Mouse (Mus musculus): ENCODE measurements around the gene Chst8. TPM values are rescaled to one million over a fixed set of nuclear protein-coding genes. Genes with fewer than 3 reads are reported as not detected.
A peak's percentile ranks its signal among the peaks of the same experiment; 100 is the strongest.

Gene Chst8
- total RNA-seq, 2 experiments from 2014 or later = 8.6 to 12.4 TPM

DNA sequence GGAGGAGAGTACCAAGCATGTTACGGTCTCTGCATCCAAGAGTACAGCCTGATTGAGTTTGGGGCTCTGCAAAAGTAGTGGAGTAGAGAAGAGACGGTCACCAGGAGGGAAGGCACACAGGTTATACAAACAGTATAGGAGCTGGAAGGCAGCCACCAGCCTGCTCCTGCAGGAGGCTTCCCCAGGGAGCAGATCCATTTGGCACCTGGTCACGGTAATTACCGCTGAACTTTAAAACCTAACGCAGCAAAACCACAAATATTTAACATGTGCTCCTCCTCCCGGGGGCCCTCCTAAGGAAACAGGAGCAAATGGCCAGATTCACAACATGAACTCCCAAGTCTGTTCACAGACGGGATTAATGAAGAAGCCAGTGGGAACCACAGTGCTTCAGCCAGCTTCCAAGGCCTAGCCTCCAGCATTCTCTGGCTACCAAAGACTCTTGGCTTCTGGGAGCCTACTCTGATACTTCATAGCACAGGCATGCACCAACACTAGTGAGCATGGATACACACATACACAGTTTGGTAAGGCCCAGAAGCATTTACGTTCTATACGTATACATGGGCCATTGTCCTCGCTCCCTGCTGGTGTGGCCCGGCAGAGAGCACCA is 97.6 kb downstream of the Chst8 start:
- DNase-seq = peak in 1 of 2 experiments; percentile 17

DNA sequence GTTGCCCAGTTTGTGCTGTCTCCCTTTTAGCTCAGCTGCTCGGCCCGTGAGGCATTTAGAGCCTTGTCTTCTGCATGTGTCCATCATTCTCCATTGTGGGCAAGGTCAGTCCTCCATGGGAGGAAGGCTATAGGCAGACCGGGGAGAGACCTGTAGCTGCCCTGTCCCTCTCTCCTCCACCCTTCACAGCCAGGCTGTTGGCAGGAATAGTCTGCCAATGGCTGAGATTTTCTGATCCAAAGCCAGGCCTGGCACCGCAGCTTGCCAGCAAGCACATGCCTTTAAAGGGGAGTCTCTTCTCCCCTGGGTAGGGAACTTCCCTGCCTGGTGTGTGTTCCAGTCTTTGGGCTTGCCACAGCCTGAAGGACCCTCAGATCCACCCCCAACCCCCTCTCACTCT is 103.4 kb downstream of the Chst8 start:
- peak; percentile 5 to 12 for DNase-seq

DNA sequence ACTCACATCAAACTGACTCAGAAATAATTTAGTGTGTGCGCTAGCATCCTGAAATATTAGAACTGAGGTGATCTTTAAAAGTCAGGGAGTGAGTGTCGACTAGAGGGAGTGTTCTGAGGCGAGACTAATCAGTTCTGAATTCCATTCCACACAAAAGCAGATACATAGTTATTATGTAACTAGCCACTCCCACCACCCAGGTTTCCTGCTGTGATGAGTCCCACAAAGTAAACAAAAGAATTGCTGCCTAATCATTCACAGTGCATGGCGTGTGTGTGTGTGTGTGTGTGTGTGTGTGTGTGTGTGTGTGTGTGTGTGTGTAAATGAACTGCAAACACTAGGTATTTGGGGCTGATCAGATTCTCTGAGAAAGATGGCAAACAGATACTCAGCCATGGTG is 108.1 kb downstream of the Chst8 start:
- no peak for DNase-seq

DNA sequence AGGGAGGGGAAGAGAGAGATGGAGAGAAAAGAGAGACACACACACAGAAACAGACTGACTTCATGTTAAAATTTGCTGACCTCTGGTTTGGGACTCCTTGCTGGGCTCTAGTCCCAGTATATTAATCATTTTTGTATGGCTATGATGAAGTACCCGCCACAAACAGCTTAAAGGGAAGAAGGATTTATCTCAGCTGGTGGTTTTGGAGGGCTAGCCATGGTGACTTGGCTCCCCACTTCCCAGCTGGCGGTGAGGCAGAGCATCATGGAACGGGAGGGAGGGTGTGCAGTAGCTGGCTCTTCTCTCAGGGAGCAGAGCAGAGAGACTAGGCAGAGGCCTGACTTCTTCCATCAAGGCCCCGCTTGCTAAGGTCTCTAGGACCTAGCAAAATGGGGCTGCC is 109.1 kb downstream of the Chst8 start:
- no peak for DNase-seq

DNA sequence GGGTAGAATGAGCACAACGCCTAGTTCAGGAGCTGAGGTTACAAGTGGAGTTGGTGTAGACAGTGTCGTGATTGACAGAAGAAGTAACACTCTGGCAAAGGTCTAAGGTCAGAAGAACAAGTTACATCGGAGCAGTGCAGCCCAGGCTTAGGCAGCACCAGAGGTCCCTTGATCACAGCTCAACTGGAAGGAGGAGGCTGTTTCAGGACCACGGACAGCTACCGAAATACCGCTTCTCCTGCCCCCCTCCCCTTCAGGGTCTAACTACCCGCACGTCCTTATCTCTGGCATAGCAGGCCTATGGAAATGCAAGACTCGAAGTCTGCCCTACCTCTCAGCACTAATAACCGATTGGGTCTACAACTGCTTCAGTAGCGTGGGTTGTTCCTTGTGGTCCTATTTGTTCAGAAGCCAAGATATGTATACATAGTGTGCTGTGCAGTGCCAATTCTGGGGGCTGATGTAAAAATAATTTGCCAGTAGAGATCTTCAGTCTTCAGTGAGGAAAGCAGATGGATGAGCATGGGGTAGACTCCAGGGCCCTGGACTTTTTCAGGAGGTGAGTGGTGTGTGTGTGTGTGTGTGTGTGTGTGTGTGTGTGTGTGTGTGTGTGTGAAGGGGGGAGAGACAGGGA is 109.7 kb downstream of the Chst8 start:
- peak; percentile 48 to 62 for DNase-seq

DNA sequence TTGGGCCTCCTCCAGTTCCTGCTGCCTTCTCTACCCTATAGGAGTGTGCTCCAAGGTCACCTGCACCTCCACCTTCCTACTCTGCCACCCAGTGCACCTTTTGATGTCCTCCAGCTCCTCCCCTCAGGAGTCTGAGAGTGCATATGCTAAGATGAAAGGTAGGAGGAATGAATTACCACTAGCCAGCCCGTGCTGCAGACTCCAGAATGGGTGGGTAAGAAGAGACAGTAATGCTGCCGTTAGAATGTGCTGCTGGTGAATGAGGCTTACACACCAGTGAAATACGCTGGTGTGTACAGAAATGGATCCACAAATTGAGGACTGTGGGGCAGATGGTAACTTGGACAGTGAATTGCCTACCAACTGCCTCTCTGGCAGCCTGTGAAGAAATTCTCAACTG is 112.6 kb downstream of the Chst8 start:
- no peak for DNase-seq

DNA sequence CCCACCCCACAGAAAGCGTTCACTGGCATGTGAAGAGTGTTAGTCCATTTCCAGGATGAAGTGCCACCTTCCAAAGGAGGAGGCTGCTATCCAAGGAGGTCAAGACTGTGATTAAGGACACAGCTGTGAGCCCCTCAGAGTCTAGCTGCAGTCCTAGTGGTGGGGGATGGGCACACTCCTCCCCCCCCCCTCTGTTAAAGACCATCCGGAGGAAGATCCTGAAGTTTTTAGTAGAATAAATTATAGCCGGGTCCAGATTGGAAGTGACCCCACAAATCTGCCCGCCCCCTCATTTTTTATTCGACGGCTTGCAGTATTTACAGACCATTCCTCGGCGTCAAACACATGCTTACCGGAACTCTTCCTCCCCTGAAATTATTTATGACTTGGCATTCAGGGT is 114.3 kb downstream of the Chst8 start:
- no peak for DNase-seq

DNA sequence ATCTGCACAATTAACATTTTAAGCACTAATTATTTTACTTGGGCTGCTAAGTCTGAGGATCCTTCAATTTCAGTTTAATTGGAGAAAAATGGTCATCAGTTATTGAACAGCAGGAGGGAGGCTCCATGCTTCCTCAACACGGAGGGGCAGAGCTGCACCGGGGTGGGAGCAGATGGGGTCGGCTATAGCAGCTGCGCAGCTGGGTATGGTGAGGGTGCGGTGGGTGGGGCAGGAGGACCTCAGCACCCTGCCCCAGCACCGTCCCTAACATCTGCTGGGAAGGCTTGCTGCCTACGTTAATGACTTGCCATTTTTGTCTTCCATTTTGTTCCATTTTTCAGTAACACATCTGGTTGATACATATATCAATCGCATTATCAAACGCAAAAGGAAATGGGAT is 116.4 kb downstream of the Chst8 start:
- DNase-seq = no peak

DNA sequence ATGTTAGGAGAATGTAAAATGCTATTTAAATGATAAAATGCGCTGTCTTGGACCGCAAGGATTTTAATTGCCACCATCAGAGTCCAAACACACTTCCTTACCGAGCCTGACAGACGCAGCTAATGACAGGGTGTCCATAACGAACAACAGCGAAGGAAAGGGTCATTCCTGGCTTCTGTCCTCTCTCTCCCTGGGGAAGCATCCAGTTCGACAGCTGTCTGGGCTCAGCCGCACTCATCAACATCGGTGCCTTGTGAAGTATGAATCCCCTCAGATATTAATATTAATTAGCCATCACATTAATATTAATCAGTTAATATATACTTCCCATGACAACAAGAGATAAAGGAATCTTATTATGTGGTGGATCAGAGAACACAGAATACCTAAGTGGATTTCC is 117.6 kb downstream of the Chst8 start:
- no peak for DNase-seq

DNA sequence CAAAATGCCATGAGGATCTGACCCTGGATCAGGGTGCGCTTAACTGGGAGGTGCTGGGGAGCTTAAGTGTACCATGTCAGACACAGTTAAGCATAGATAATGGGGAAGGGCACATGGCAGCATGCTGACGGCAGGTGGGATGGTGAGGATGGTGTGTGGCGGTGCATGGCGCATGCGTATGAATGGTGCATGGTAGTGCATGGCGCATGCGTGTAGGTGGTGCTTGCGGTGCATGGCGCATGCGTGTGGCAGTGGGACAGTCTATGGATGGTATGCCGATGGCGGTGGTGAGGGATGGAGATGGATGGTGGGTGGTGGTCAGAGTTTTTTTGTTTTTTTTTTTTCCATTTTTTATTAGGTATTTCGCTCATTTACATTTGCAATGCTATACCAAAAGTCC is 118.6 kb downstream of the Chst8 start:
- no peak for DNase-seq

DNA sequence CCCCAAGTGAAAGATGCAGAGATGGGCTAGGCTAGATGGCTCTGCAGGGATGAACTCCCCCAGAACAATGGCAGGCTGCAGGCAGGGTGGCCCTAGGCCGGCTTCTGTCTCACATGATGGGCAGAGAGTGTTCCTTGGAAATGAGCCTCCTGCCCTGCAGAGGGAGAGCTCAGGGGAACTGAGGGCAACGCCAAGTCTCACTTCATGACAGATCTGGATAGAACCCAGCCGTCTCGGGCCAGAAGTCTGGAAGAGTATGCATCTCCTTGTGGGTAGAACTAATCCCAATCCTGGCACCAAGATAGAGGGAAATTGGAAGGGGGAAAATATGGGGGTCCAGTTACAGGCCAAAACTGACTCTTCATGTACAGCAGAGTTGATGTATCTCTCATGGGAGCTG is 119.4 kb downstream of the Chst8 start:
- DNase-seq = peak in 1 of 2 experiments; percentile 9

DNA sequence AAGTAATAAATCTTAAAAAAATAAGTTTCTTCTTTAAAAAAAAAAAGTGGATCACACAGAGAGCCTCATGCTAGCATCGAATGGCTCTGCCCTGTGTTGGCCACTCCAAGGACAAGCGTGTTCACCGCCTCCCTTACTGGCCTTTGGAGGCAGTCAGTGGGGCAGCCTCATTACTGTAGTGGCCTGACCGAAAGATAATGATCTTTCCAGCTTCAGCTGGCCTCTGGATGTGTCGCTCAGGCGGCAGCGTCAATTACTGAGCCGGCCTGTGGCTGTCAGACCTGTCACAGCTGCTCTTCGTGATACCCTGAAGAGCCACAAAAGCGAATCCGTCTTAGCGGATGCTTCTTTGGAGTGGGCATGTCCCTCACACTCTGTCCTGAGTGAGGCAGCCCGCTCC is 122.4 kb downstream of the Chst8 start:
- DNase-seq = no peak

DNA sequence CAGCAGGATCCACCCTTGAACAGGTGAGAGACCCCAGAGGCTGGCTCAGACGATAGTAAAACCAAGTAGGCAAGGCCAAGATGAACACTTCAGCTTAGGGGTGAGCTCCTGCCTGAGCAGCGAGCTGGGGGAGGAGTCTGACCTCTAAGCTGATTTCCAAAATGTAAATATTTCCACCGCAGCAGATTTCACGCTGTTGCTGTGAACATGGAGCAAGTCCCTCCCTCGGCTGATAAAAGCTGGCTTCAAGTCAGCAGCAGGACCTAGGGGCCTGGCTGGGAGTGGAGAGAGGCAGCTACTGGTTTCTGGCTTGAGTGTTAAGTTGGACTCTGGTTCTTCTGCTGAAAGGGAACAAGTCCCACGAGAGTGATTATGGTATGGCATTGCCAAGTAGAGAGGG is 123.5 kb downstream of the Chst8 start:
- no peak for DNase-seq

DNA sequence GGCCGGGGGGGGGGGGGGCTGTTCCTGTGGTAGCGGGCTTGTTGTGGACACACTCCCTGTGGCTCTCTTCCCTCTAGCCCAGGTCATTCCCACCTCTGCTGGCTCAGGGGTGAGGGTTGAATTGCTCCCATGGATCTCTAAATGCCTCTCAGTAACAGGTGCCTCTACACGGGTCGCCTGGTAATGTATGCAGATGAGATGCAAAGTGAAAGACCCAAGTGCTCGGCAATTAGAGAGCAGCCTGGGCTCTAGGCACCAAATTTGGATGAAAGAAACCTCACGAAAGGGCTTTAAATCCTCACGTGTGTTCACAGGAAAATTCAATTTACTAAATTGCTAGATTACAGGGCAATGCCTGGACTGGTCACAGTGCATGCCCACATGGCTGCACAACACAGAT is 126.7 kb downstream of the Chst8 start:
- no peak for DNase-seq

DNA sequence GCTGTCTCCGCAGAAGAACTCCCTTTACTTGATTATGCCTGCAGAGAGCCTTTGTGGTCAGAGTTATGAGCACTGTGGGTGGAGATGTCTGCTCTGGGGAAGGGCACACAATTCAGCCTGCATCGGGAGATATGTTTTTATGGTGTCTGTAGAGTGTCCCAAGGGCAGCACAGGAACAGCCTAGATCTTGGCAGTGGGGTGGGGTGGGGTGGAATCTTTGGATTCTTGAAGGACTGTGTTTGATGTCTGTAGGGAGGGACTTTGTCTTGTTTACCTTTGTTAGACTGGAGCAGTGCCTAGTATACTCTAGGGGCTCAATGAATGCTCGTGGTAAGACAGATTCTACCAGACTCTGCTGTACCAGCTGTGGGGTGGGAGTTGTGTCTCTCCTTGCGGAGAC is 127.3 kb downstream of the Chst8 start:
- DNase-seq = no peak

DNA sequence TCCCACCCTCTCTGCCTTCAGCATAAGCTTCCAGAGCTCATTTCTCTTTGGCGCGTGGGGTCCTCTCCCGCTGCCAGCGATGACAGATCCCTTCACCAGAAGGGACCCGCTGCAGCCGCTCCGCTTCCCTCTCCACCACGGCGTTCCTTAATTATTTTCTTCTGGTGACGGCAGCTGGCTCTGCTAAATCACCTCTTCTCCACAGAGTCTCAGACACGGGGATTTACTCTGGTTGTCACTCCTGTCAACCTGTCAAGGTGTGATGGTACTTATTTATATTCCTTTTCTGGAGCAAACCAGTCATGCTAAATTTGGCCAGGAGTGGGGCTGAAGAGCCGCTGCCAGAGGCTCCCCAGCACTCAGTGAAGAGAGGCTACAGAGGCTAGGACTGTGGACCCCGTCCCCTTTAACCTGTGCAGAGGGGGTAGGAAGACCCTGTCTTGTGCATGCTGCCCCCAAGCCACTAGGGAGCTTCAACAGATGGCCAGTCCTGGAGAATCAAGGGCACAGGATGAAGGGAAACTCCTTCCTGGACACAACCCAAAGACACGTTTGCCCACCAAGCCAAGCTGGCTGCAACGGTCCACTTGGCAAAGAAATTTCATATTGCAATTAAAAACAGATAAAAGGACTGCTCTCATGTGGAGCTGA is 131.6 kb downstream of the Chst8 start:
- no peak for DNase-seq

DNA sequence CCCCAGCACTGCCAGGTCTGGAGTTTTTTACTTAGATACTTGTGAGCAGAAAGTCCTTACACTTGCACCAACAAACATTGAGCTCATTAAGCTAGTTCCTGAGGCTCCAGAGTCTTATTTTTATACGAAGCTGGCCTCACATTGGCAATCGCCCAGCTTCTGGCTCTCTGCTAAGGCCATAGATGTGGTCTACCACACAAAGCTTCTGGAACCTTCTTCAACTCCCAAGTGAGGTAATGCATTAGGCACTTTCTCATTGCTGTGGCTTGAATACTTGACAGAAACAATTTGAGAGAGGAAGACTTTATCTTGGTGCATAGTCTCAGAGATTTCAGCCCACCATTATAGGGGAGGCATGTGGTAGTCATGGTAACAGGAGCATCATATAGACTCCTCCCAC is 132.6 kb downstream of the Chst8 start:
- DNase-seq = no peak

DNA sequence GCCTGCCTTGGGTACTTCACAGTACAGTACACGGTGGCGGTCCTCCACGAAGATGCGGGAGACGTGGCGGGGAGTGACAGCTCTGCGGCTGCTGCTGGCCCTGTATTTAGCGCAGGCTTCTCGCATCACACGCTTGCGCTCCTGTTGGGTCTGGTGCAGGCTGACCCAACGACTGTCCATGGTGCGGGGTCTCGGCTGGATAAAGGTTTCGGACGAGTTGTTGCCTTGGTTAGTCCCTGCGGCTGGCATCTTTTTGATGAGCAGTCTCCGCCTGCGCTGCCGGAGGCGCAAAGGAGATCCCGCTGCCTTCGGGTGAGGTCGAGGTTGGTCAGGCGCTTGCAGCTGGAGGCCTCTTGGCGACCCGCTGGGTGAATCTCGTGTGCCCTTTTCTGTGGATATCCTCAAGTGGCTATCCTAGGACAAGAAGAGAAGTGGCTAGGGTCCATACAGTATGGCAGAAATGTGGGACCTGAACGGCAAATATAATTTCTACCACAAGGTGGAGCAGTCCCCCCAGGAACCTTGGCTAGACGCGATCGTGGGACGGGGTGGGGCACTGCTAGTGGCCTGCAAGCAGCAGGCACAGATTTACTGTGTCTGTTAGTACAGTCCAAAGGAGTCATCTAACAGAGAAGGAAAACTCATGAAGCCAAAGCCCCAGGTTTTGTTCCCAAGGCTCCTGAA is 136.5 kb downstream of the Chst8 start:
- DNase-seq = peak; percentile 81 to 86

DNA sequence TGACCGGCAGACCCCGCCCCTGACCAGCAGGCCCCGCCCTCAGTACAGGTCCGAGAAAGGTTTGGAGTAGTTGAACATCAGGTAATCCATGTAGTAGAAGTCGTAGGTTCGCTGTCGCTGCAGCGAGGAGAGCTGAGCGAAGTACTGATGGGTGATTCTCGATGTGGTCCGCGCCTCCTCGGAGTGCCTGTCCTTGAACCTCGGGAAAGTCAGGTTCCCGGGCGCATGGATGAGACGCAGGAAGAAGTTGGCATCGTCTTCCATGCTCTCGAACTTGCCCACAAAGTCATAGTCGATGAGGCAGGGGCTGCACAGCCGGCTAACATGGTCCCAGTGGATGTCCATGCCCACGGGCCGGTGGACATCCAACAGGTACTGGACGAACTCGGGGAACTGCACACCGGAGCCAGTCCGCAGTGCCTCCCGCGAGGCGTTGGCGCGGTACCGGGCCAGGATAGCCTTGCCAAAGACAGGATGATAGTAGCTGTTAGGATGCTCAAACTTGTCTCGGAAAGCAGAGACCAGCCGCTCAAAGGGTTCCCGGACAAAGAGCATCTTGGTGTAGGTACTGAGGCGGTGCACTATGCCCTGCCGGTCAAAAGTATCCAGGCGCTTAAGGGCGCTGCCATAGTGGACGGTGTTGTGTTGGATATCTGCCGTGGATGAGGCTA is 137.3 kb downstream of the Chst8 start:
- no peak for DNase-seq

DNA sequence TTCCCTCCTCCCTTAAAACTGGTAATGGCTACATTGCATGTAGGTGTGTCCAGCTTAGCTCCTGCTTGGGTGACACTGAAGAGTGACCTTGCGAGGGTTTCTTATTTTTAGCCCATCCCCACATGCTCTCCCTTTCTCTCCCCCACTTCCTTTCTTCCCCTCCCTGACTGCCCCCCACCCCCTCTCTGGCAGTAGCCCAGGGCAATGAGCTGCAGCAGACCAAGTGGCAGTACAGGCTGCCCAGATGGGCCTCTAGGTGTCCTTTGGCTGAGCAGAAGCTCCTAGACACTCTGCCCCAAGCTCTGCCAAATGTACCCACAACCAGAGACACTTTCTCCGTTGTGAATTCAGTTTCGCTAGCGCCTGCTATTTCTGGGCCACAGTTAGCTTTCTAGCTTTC is 139.6 kb downstream of the Chst8 start:
- DNase-seq = no peak

DNA sequence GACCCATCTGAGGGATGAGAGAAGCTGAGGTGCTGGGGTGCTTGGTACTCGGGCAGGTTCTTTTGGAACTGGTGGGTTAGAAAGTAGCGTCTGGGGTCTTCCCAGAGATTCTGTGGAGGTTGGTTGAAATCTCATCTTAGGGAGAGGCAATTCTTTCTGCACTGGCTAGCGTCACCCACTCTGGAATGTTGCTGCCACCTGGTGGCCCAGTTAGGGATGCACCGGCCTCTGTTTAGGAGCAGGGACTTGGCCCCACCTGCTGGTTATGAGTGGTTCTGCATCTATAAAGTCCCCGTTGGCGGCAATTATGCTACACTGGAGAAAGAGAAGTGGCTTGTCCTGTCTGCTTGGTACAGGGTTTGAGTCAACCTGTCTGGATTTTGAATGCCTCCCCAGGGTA is 140.6 kb downstream of the Chst8 start:
- peak; percentile 89 to 91 for DNase-seq

DNA sequence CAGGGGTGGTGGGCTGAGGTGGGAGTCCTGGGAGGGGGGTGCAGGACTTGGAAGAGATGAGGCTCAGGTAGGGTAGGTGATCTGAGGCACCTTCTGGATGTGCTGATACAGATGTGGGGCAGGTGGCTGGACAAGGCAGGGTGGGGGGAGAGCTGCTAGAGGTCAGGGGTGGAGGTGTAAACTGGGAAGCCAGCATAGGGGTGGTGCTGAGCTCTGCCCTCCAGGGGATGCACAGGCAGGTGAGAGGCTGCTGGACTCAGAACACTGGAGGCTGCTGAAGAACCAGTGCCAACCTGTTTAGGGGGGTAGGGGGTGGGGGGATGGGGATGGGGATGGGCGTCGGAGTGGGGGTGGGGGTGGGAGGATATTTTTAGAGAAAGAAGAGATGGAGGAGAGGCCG is 141.7 kb downstream of the Chst8 start:
- DNase-seq = no peak

DNA sequence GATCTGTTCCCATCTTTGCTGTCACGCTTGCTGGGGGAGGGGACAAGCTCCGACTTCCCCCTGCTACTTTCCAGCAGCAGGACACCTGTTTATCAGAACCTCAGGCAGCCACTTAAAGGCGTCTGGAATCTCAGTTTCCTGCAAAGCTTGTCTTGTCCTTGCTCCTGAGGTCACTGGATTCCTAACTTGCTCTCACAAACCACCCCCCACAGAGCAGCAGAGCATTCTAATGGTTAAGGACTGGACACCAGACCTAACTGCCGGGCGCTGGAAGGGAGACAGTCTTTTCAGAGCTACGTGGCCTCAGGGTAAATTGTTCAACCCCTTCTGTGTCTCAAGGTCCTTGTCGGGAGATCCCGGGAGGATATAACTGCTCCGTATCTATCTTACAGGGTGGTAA is 143.2 kb downstream of the Chst8 start:
- no peak for DNase-seq

All from adrenal gland, postnatal 36 days (tissue).